Mouse (Mus musculus) embryonic facial prominence, embryonic 11.5 days (tissue): Measurements from ENCODE around the gene Sumf1. TPM values are rescaled to one million over a fixed set of nuclear protein-coding genes. Genes with fewer than 3 reads are reported as not detected.

Source experiments
- ATAC-seq: fragments of 200-750 bp; cut with Nextera tagmentation; replicated peaks from 2 replicates; pipeline ENCODE4 v1.8.0; 2017; ENCODE audit warnings: low read depth; ENCODE audit not compliant: insufficient number of reproducible peaks, low FRiP score, low TSS enrichment
- DNase-seq: peaks from one replicate; pipeline ENCODE4 v3.0.0-alpha.2; 2015; ENCODE audit warnings: low spot score
- H3K27ac ChIP-seq: fragments of 300-500 bp; sonication (generic); replicated peaks from 2 replicates; pipeline ENCODE4 v1.5.1; 2014; ENCODE audit warnings: mild to moderate bottlenecking, low read depth, low read length, control low read depth
- H3K27me3 ChIP-seq: fragments of 300-500 bp; sonication (generic); 2 replicates; pipeline ENCODE4 v1.6.1; 2014; ENCODE audit warnings: mild to moderate bottlenecking, low read length, moderate library complexity, mixed read lengths; ENCODE audit not compliant: control insufficient read depth, insufficient read depth
- H3K36me3 ChIP-seq: fragments of 300-500 bp; sonication (generic); replicated peaks from 2 replicates; pipeline ENCODE4 v1.6.1; 2014; ENCODE audit warnings: low read depth, mild to moderate bottlenecking, low read length, moderate library complexity, mixed read lengths; ENCODE audit not compliant: control insufficient read depth, insufficient read depth
- H3K4me1 ChIP-seq: fragments of 300-500 bp; sonication (generic); 2 replicates; pipeline ENCODE4 v1.6.1; 2014; ENCODE audit warnings: low read length, mixed read lengths; ENCODE audit not compliant: control insufficient read depth, insufficient read depth
- H3K4me2 ChIP-seq: fragments of 300-500 bp; sonication (generic); 2 replicates; pipeline ENCODE4 v1.6.1; 2014; ENCODE audit warnings: low read depth, mild to moderate bottlenecking, control low read depth, low read length, moderate library complexity
- H3K4me3 ChIP-seq: fragments of 300-500 bp; sonication (generic); 2 replicates; pipeline ENCODE4 v1.5.1; 2014; ENCODE audit warnings: low read depth, low read length, control low read depth
- H3K9ac ChIP-seq: fragments of 300-500 bp; sonication (generic); replicated peaks from 2 replicates; pipeline ENCODE4 v1.6.1; 2014; ENCODE audit warnings: mild to moderate bottlenecking, control low read depth, low read length
- H3K9me3 ChIP-seq: fragments of 300-500 bp; sonication (generic); replicated peaks from 2 replicates; pipeline ENCODE4 v1.6.1; 2016; ENCODE audit warnings: mild to moderate bottlenecking, low read length, inconsistent platforms, mixed read lengths; ENCODE audit not compliant: control insufficient read depth
- WGBS: fragments of 180-500 bp; shearing (Covaris S2); extraction: QIAGEN DNeasy Blood & Tissue Kit; methylation state at CpG from one replicate; pipeline ENCODE4 v1.1.7; 2014; 5-methylcytosine and 5-hydroxymethylcytosine counted together
- polyA plus RNA-seq: library from polyadenylated mRNA; unstranded; fragments of >200 nt; fragmentation: Nextera tagmentation; extraction: Ambion mirVana; gene quantifications from 2 replicates; pipeline ENCODE4 v1.2.1, GENCODE M21; 2014

The Sumf1 gene
- polyA plus RNA-seq, 1 experiment from 2014 or later = 17.2 TPM

DNA sequence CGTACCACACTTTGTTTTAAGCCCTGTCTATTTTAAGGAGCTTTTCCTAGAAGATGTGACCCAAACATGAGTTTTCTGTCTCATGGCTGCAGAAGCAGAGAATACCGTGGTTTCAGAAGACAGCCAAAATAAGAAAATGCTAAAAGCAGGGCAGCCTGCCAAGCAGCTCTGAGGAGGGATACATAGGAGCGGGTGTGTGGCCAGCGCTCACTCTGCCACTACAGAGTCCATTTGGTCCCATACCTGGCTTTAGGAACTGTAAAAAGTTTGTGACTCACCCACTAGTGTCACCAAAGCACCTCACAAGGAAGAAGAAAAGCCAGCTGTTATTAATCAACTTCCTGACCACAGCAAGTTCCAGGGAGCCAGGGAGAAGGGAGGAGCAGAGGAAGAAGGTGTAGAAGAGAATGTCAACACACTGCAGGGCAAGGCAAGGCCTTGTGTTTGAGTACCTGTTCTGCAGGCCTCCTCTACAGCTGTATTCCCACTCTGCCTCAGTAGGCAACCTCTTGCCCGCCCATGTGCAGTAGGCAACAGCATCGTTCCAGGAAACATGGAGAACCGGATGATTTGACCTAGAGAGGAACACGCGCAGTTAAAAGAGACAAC lies 32.6 kb downstream of the Sumf1 start:
- Histone ChIP-seq H3K4me2 (no peak overlapping the region), H3K36me3 (no peaks in the 10 kb centered on the region), H3K27me3 (no peaks in the 10 kb centered on the region), H3K4me3 (no peak overlapping the region), H3K4me1 (no peaks in the 10 kb centered on the region), H3K9me3 (no peaks in the 10 kb centered on the region), H3K9ac (no peak overlapping the region), H3K27ac (no peak overlapping the region)
- ATAC-seq (no peak), DNase-seq (no peak)
- 96% methylated on average over 9 of the region's 9 CpGs for WGBS

DNA sequence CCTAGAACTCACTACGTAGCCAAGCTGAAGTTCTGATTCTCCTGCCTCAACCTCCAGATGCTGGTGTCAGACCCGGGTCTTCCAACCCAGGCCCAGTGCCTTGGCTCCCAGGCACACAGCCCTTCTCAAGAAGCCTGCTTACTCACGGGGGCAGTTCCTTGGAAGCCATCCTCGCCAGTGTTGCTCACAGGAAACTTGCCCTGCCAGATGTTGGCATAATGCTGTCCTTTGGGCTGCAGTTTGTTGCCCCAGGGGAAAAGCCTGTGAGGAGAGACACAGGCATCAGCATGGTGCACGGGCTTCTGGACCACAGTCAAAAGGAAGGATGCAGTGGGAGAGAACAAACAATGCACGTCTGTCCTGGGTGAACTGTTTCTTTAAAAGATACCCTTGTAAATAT lies 33.3 kb downstream of the Sumf1 start:
- DNase-seq (no peak), ATAC-seq (no peak)
- Histone ChIP-seq H3K9ac (no peak overlapping the region), H3K4me2 (no peak overlapping the region), H3K4me3 (no peak overlapping the region), H3K9me3 (no peaks in the 10 kb centered on the region), H3K27ac (no peak overlapping the region), H3K36me3 (no peaks in the 10 kb centered on the region), H3K4me1 (no peaks in the 10 kb centered on the region), H3K27me3 (no peaks in the 10 kb centered on the region)
- WGBS = 68% methylated on average over 6 of the region's 6 CpGs

DNA sequence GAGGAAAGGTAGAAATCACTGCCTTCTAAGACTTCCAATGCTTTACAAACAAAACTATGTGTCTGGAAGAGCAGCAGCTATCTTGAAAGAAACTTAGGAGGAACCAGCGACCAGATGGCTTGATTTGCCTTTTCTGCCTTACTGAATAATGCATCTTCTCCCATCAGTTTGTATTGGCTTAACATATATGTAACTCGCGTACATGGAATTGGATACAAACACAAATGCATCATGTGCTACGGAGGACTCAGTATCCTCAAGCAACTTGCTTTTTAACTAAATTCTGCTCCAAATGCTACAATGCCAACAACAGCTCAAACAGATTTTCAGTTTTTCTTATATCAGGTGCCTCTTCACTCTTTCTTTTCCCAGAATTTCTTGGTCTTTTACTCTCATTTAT lies 36.1 kb downstream of the Sumf1 start:
- Histone ChIP-seq H3K9ac (no peak overlapping the region), H3K4me2 (no peak overlapping the region), H3K4me1 (no peaks in the 10 kb centered on the region), H3K27me3 (no peaks in the 10 kb centered on the region), H3K27ac (no peak overlapping the region), H3K36me3 (no peaks in the 10 kb centered on the region), H3K9me3 (no peaks in the 10 kb centered on the region), H3K4me3 (no peak overlapping the region)
- no peak for ATAC-seq
- DNase-seq = no peak
- 93% methylated on average over 4 of the region's 4 CpGs for WGBS

DNA sequence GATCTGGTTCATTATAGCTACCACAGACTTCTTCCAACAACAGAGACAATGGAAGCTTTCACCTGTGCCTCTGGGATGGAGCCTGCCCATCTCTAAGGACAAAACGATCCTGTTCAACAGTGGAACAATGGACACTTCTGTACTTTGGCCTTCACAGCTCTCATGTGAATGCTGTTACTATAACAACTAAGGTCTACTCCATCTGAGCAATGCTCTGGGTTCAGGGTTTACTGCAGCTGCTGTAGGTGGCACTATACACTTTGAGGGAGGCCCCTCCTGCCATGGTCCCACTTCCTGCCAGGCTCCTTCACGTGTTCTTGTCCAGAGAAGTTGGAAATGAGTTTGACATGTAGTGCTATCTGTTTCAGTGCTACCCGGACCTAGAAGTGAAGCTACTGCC lies 36.9 kb downstream of the Sumf1 start:
- Histone ChIP-seq H3K4me1 (no peaks in the 10 kb centered on the region), H3K4me3 (no peak overlapping the region), H3K27ac (no peak overlapping the region), H3K9ac (no peak overlapping the region), H3K9me3 (no peaks in the 10 kb centered on the region), H3K36me3 (no peaks in the 10 kb centered on the region), H3K27me3 (no peaks in the 10 kb centered on the region), H3K4me2 (no peak overlapping the region)
- 55% methylated on average over 3 of the region's 3 CpGs for WGBS
- DNase-seq = no peak
- no peak for ATAC-seq

DNA sequence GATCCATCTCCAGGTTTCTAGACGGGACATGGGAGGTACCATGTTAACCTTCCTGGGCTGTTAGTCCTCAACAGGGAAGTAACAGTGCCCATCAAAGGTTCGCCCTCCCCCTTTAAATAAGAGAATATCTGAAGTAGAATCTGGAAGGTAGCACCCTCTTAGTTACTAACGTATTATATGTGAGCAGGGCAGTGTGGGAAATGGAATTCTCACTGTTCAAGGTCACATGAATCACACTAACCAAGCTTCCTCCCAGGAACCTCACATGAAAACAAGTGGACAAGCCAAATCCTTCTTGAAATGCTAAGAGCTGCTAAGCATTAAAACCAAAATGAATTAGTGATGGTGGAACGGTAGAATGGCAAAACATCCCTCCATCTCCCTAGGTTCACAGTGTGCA lies 38.7 kb downstream of the Sumf1 start:
- Histone ChIP-seq H3K9ac (no peak overlapping the region), H3K9me3 (no peaks in the 10 kb centered on the region), H3K4me3 (no peak overlapping the region), H3K27ac (no peak overlapping the region), H3K27me3 (no peaks in the 10 kb centered on the region), H3K4me2 (no peak overlapping the region), H3K36me3 (no peaks in the 10 kb centered on the region), H3K4me1 (no peaks in the 10 kb centered on the region)
- WGBS = 96% methylated on average over 4 of the region's 4 CpGs
- DNase-seq (no peak), ATAC-seq (no peak)

DNA sequence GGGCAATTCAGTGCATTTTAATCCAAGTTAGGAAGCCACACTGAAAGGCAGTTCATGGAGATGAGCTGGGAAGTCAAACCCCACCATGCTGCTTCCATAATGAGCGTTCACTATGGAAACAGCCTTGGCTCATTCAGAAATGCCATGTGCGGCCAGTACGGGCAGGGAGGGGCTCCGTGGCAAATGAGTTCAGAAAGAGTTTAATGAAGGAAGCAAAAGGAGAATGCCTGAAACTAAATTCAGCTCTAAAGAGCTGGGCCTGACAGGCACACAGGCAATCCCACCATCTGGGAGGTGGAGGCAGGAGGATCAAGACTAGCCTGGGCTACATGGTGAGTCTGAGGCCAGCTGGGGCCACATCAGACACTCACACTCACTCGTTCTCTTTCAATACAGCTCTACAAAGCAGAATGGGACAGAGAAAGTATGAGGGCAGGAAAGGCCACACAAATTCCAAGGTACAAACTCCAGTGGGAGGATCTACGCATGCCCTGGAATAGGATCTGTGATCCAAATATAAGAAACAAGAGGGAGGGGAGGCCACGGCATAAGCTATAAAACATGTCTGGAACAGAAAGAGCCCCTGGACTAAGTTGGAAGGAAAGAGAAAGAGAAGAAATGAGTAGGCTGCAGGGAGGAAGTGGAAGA lies 39.3 kb downstream of the Sumf1 start:
- ATAC-seq = peak; percentile 67; the same call in 1 of the 2 replicates
- Histone ChIP-seq H3K9me3 (no peaks in the 10 kb centered on the region), H3K9ac (no peak overlapping the region), H3K4me3 (no peak overlapping the region), H3K4me2 (no peak overlapping the region), H3K36me3 (no peaks in the 10 kb centered on the region), H3K27me3 (no peaks in the 10 kb centered on the region), H3K27ac (no peak overlapping the region), H3K4me1 (no peaks in the 10 kb centered on the region)
- no peak for DNase-seq
- 81% methylated on average over 7 of the region's 7 CpGs for WGBS

DNA sequence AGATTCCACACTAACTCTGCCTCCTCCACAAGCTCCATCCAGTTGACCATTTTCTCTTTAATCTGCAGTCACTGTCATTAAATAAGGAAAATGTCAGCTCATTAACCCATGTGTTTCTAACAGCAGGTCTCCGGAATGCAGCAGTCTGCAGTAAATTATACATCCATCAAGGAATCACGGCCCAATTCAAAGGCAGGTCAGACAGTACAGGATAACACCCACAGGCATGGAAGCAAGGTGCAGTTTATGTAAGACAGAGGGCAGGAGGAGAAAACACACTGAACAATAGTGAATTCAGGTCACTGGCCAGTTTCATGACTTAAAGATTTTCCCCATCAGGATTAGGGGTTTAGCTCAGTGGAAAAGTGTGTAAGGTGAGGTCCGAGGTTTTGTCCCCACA lies 40.1 kb downstream of the Sumf1 start:
- WGBS = 77% methylated on average over 3 of the region's 3 CpGs
- no peak overlapping the region for H3K9ac ChIP-seq
- H3K27me3 ChIP-seq = no peaks in the 10 kb centered on the region
- no peak overlapping the region for H3K4me3 ChIP-seq
- ATAC-seq = no peak
- no peaks in the 10 kb centered on the region for H3K36me3 ChIP-seq
- no peak for DNase-seq
- no peak overlapping the region for H3K27ac ChIP-seq
- H3K4me2 ChIP-seq = no peak overlapping the region
- no peaks in the 10 kb centered on the region for H3K4me1 ChIP-seq
- H3K9me3 ChIP-seq = no peaks in the 10 kb centered on the region

DNA sequence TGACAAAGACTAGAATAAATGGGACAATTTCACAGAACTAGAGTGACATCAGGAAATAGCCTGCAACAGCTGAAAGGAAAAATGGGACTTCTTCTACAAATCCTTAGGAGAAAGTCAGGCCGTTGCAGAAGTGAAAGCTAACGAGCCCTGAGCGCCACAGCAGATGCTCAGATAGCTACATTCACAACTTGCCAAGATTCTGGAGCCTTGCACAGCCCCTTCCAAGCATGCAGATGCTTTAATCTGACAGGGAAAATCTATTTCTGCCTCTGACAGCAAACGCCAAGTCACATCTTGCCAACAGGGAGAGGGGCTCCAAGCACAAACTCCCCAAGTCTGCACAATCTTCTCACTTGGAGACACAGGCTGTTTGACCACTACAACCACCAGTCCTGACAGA lies 42.6 kb downstream of the Sumf1 start:
- no peak overlapping the region for H3K4me2 ChIP-seq
- H3K9me3 ChIP-seq = no peaks in the 10 kb centered on the region
- no peaks in the 10 kb centered on the region for H3K27me3 ChIP-seq
- no peaks in the 10 kb centered on the region for H3K4me1 ChIP-seq
- no peak overlapping the region for H3K9ac ChIP-seq
- 79% methylated on average over 4 of the region's 4 CpGs for WGBS
- no peak for DNase-seq
- H3K36me3 ChIP-seq = no peaks in the 10 kb centered on the region
- ATAC-seq = no peak
- no peak overlapping the region for H3K4me3 ChIP-seq
- no peak overlapping the region for H3K27ac ChIP-seq
